ENCODE assay signal across 11 mouse cellular contexts in the genomic region with DNA sequence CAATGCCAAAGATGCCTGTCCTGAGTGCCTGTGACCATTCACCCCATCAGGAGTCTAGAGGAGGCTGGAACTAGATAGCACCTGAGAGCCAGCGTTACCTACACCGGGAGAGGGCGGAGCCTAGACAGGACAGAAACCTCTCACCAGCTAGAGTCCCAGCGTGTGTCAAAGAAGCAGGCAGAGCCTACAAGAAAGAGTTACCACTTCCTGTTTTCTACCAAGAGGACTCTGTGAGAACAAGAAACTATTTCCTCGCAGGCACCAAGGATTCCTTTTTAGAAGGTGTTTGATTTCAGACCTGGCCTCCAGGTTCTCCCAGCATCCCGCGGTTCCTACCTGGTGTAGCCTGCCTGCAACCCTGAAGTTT. TPM values are rescaled to one million over a fixed set of nuclear protein-coding genes. Genes with fewer than 3 reads are reported as not detected.
DNase-seq lines count a peak whose midpoint lies in the region; TF ChIP-seq lines count a peak whose summit lies in the region.
"Had no signal": no experiment of that assay in that cellular context is flagged by ENCODE, and none has a peak within 500 bp of the region (broad histone marks: within the 10 kb centered on the region; RNA-seq: fewer than 3 reads in every experiment).

No protein-coding gene starts in this region.

- H3K4me1 ChIP-seq in kidney, adult 2 months (ENCODE audit: control insufficient read depth, insufficient read depth, low read length) = peaks cover 9% of the 10 kb centered on the region
- H3K4me1 ChIP-seq in thymus, adult 2 months (replicated peaks; ENCODE audit: control insufficient read depth, insufficient read depth, low read length) = peaks cover 17% of the 10 kb centered on the region

- H3K27me3 ChIP-seq in kidney, adult 2 months (replicated peaks; ENCODE audit: control insufficient read depth, insufficient read depth, low read length) = no peaks in the 10 kb centered on the region
- H3K27me3 ChIP-seq in thymus, adult 2 months (ENCODE audit: control insufficient read depth, insufficient read depth, low read length) = no peaks in the 10 kb centered on the region
- H3K27me3 ChIP-seq: embryonic facial prominence, embryonic 13.5 days had no signal

- H3K36me3 ChIP-seq in kidney, adult 2 months (ENCODE audit: control insufficient read depth, insufficient read depth, low read length) = no peaks in the 10 kb centered on the region
- H3K36me3 ChIP-seq in thymus, adult 2 months (ENCODE audit: control insufficient read depth, insufficient read depth, low read length) = no peaks in the 10 kb centered on the region
- H3K36me3 ChIP-seq: embryonic facial prominence, embryonic 13.5 days; G1E had no signal

- WGBS in kidney, adult 2 months = 56% methylated on average over 7 of the region's 7 CpGs
- 3% methylated on average over 7 of the region's 7 CpGs for WGBS in thymus, adult 2 months

- no peak for TF ChIP-seq POLR2A in kidney, adult 2 months (IDR thresholded peaks at IDR 0.05; ENCODE audit: low read depth, low read length)
- TF ChIP-seq POLR2A in thymus, adult 2 months (IDR thresholded peaks at IDR 0.05; ENCODE audit: control insufficient read depth, extremely low read depth, insufficient read depth, low read length, poor library complexity) = no peak

- TF ChIP-seq CTCF in kidney, adult 2 months (conservative IDR thresholded peaks at IDR 0.05; ENCODE audit: insufficient read depth, insufficient read length, low read depth, low read length) = no peak
- TF ChIP-seq CTCF in thymus, adult 2 months (IDR thresholded peaks at IDR 0.05; ENCODE audit: borderline replicate concordance, control insufficient read depth, extremely low read depth, insufficient read depth, low read length, poor library complexity) = no peak

- no peak overlapping the region for H3K4me3 ChIP-seq in kidney, adult 2 months (ENCODE audit: insufficient read depth, low read depth, low read length)
- H3K4me3 ChIP-seq in thymus, adult 2 months (ENCODE audit: control insufficient read depth, insufficient read depth, low read length) = no peak overlapping the region
- H3K4me3 ChIP-seq: embryonic facial prominence, embryonic 13.5 days had no signal

- no peak overlapping the region; the same call in 1 of the 2 replicates for H3K27ac ChIP-seq in kidney, adult 2 months (ENCODE audit: insufficient read depth, low read depth, low read length)
- peak overlapping the region; percentile 97 for H3K27ac ChIP-seq in thymus, adult 2 months (ENCODE audit: control insufficient read depth, insufficient read depth, low read length)
- H3K27ac ChIP-seq: embryonic facial prominence, embryonic 13.5 days had no signal

- DNase-seq in kidney, adult 2 months = peak; percentile 22
- DNase-seq in kidney, adult 18-20 months = no peak
- peak; percentile 20 for DNase-seq in WW6 (ENCODE audit: low read depth, low spot score)
- peak; percentile 24 to 36 for DNase-seq in lung, postnatal 4 days
- peak; percentile 75 for DNase-seq in thymus, adult 2 months
- DNase-seq in cerebellum, postnatal 14 days = no peak
- DNase-seq in retina, embryonic 14.5 days (ENCODE audit: low spot score) = no peak
- DNase-seq in ovary, postnatal 14 days (ENCODE audit: low spot score) = no peak
- DNase-seq: gastrocnemius, postnatal 10 days had no signal

RNA-seq across cellular contexts. Expression of gene Hexb, which starts 9.9 kb away (rescaled TPM):
- polyA plus RNA-seq in kidney, adult 2 months (2012; rRNA removed) = 149 and 205 TPM in 2 replicates
- 138 and 180 TPM in 2 replicates for polyA plus RNA-seq in thymus, adult 2 months (2012; rRNA removed)

RNA-seq across cellular contexts. Expression of gene Enc1, which starts 32.8 kb away (rescaled TPM):
- polyA plus RNA-seq in kidney, adult 2 months (2012; rRNA removed) = 2.7 and 3.6 TPM in 2 replicates
- 7.6 and 10.0 TPM in 2 replicates for polyA plus RNA-seq in thymus, adult 2 months (2012; rRNA removed)

Comparison
In these comparisons a context has a peak if more than half of its experiments do, and no peak if none do; other contexts are left out.
1. DNase-seq: peak in kidney, adult 2 months (single experiment), WW6 (single experiment), lung, postnatal 4 days (2 of 2) and thymus, adult 2 months (single experiment); none in kidney, adult 18-20 months (single experiment), cerebellum, postnatal 14 days (0 of 2), retina, embryonic 14.5 days (single experiment) and ovary, postnatal 14 days (single experiment).